ENCODE assay signal across 10 mouse cellular contexts in the genomic region with DNA sequence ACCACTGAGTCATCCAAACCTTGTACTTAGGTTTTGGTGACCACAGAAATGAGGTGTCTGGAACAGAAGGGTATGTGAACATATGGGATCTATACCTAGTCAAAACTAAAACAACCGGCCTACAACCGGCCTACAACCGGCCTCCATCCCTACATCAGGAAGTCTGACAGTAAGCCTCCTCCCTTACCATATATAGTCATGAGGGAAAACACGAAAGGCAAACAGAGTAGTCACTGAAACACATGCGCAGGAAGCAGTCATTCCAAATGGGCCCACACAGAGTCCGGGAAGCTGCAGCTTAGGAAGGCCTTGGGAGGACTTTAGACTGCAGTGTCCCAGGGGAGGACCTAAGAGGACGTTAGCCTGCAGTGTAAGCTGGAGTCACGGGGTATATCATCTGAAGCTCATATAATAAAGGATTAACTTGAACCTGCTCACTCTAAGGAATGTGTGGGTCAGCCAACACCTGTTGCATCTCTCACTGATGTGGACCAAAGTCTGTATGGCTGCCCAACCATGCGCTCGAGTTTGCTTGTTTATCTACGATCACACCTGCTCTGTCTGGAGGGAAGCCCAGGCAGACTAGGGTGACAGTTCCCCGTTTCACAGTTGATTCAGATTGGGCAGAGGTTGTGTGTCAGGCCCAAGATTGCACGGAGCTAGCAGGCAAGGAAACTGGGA.
DNase-seq lines count a peak whose midpoint lies in the region; ATAC-seq and TF ChIP-seq lines count a peak whose summit lies in the region.
"Had no signal": no experiment of that assay in that cellular context is flagged by ENCODE, and none has a peak within 500 bp of the region (broad histone marks: within the 10 kb centered on the region; RNA-seq: fewer than 3 reads in every experiment).

No protein-coding gene starts in this region.

- no peak for TF ChIP-seq CTCF in kidney, postnatal 0 days (IDR thresholded peaks at IDR 0.05; ENCODE audit: low read depth)

- WGBS in kidney, postnatal 0 days, result 63% methylated on average over 13 of the region's 13 CpGs
- 89% methylated on average over 13 of the region's 13 CpGs for WGBS in hindbrain, embryonic 10.5 days

- no peaks in the 10 kb centered on the region for H3K4me1 ChIP-seq in kidney, postnatal 0 days (replicated peaks; ENCODE audit: insufficient read depth, low read length)
- H3K4me1 ChIP-seq in hindbrain, embryonic 10.5 days (replicated peaks), result 0 out of 2 replicates have a peak, but pooled peaks cover 3% of the 10 kb centered on the region

- H3K4me3 ChIP-seq in kidney, postnatal 0 days (replicated peaks; ENCODE audit: low read depth, low read length), result no peak overlapping the region
- H3K4me3 ChIP-seq in hindbrain, embryonic 10.5 days, result no peak overlapping the region

- no peaks in the 10 kb centered on the region for H3K36me3 ChIP-seq in kidney, postnatal 0 days (ENCODE audit: insufficient read depth, low read length)
- no peaks in the 10 kb centered on the region for H3K36me3 ChIP-seq in hindbrain, embryonic 10.5 days

- DNase-seq in MEL-GATA-1-ER (ENCODE audit: extremely low read depth, low read depth), result peak; percentile 78
- DNase-seq in gastrocnemius, adult 8-10 months (ENCODE audit: low spot score in 2 of 2), result peak; percentile 77 to 90
- peak; percentile 53 for DNase-seq in kidney, postnatal 0 days (ENCODE audit: low spot score)
- DNase-seq in heart, postnatal 4 days, result no peak
- DNase-seq in layer of hippocampus, adult 11-12 months (ENCODE audit: low spot score), result no peak
- no peak for DNase-seq in hindbrain, embryonic 10.5 days (ENCODE audit: low spot score)
- DNase-seq: cerebellum, postnatal 10 days; lung, postnatal 14 days had no signal

- no peaks in the 10 kb centered on the region for H3K27me3 ChIP-seq in kidney, postnatal 0 days (ENCODE audit: insufficient read depth, low read length)
- H3K27me3 ChIP-seq in hindbrain, embryonic 10.5 days (ENCODE audit: insufficient read depth, poor library complexity, severe bottlenecking), result no peaks in the 10 kb centered on the region

- H3K9ac ChIP-seq in kidney, postnatal 0 days (ENCODE audit: low read depth, low read length), result no peak overlapping the region

- no peak overlapping the region for H3K4me2 ChIP-seq in kidney, postnatal 0 days (ENCODE audit: low read length)

- ATAC-seq in kidney, postnatal 0 days (replicated peaks; ENCODE audit: low FRiP score, low read depth), result peak; percentile 93
- peak; percentile 91 for ATAC-seq in megakaryocyte-erythroid progenitor cell, adult 5-6 weeks (replicated peaks; ENCODE audit: low FRiP score, low TSS enrichment, poor library complexity, severe bottlenecking)
- no peak for ATAC-seq in erythroid progenitor cell, adult 5-6 weeks (replicated peaks; ENCODE audit: low FRiP score, poor library complexity, severe bottlenecking)

- no peaks in the 10 kb centered on the region for H3K9me3 ChIP-seq in kidney, postnatal 0 days (replicated peaks; ENCODE audit: low read length)
- H3K9me3 ChIP-seq in hindbrain, embryonic 10.5 days, result no peaks in the 10 kb centered on the region

- H3K27ac ChIP-seq in kidney, postnatal 0 days, result no peak overlapping the region
- no peak overlapping the region for H3K27ac ChIP-seq in hindbrain, embryonic 10.5 days

Comparison
In these comparisons a context has a peak if more than half of its experiments do, and no peak if none do; other contexts are left out.
1. DNase-seq: peak in MEL-GATA-1-ER (single experiment), gastrocnemius, adult 8-10 months (2 of 2) and kidney, postnatal 0 days (single experiment); none in heart, postnatal 4 days (single experiment), layer of hippocampus, adult 11-12 months (single experiment) and hindbrain, embryonic 10.5 days (single experiment).